Mouse (Mus musculus): ENCODE data around the gene Rora.

- TF ChIP-seq POLR2A (IDR thresholded peaks at IDR 0.05; ENCODE audit: borderline replicate concordance, extremely low read depth, insufficient read depth, insufficient read length, poor library complexity, severe bottlenecking) (no peak), CTCF (IDR thresholded peaks at IDR 0.05; ENCODE audit: borderline replicate concordance, extremely low read depth, insufficient read depth, insufficient read length) (no peak)
Measured at GRCm38 (mm10) chr9:69035456-69035855, 381.9 kb downstream of the Rora start.

Measured in brain, embryonic 14.5 days (tissue).